Mouse (Mus musculus): ENCODE results near the gene Pola1.
"Not testable (repeated sequence)": the region's sequence is repeated elsewhere in the genome, so short reads cannot be mapped to it uniquely, and the experiment has no call there.

Pola1 gene

GRCm38 (mm10) chrX:93429738-93430260 lies 202.2 kb downstream of the Pola1 start:
- no peak for DNase-seq (ENCODE audit: extremely low spot score)

GRCm38 (mm10) chrX:93428956-93429737 lies 202.8 kb downstream of the Pola1 start:
- DNase-seq (ENCODE audit: extremely low spot score): peak; percentile 3

- not testable (repeated sequence) for DNase-seq (ENCODE audit: extremely low spot score)
Observed at GRCm38 (mm10) chrX:93400871-93401270, 231.1 kb downstream of the Pola1 start.

- DNase-seq (ENCODE audit: extremely low spot score): no peak
Observed at GRCm38 (mm10) chrX:93397089-93397488, 234.9 kb downstream of the Pola1 start.

GRCm38 (mm10) chrX:93377285-93377972 lies 254.5 kb downstream of the Pola1 start:
- DNase-seq (ENCODE audit: extremely low spot score): no peak

- no peak for DNase-seq (ENCODE audit: extremely low spot score)
Observed at GRCm38 (mm10) chrX:93373503-93373902, 258.5 kb downstream of the Pola1 start.

GRCm38 (mm10) chrX:93369708-93370107 lies 262.2 kb downstream of the Pola1 start:
- DNase-seq (ENCODE audit: extremely low spot score): no peak

GRCm38 (mm10) chrX:93368211-93368610 lies 263.7 kb downstream of the Pola1 start:
- no peak for DNase-seq (ENCODE audit: extremely low spot score)

GRCm38 (mm10) chrX:93321336-93321735 lies 310.6 kb downstream of the Pola1 start:
- no peak for DNase-seq (ENCODE audit: extremely low spot score)

- no peak for DNase-seq (ENCODE audit: extremely low spot score)
Observed at GRCm38 (mm10) chrX:93319979-93320378, 312.0 kb downstream of the Pola1 start.

- DNase-seq (ENCODE audit: extremely low spot score): no peak
Observed at GRCm38 (mm10) chrX:93317577-93317976, 314.4 kb downstream of the Pola1 start.

GRCm38 (mm10) chrX:93305780-93306179 lies 326.2 kb downstream of the Pola1 start:
- no peak for DNase-seq (ENCODE audit: extremely low spot score)

GRCm38 (mm10) chrX:93301798-93302197 lies 330.2 kb downstream of the Pola1 start:
- no peak for DNase-seq (ENCODE audit: extremely low spot score)

GRCm38 (mm10) chrX:93300183-93300815 lies 331.7 kb downstream of the Pola1 start:
- peak; percentile 15 for DNase-seq (ENCODE audit: extremely low spot score)

- no peak for DNase-seq (ENCODE audit: extremely low spot score)
Observed at GRCm38 (mm10) chrX:93299771-93300170, 332.2 kb downstream of the Pola1 start.

- DNase-seq (ENCODE audit: extremely low spot score): peak; percentile 14
Observed at GRCm38 (mm10) chrX:93299046-93299626, 332.8 kb downstream of the Pola1 start.

GRCm38 (mm10) chrX:93297001-93297441 lies 334.9 kb downstream of the Pola1 start:
- peak; percentile 29 for DNase-seq (ENCODE audit: extremely low spot score)

GRCm38 (mm10) chrX:93295819-93296218 lies 336.1 kb downstream of the Pola1 start:
- DNase-seq (ENCODE audit: extremely low spot score): no peak

- peak; percentile 8 for DNase-seq (ENCODE audit: extremely low spot score)
Observed at GRCm38 (mm10) chrX:93294736-93295490, 337.0 kb downstream of the Pola1 start.

GRCm38 (mm10) chrX:93292031-93292430 lies 339.9 kb downstream of the Pola1 start:
- DNase-seq (ENCODE audit: extremely low spot score): peak; percentile 6

GRCm38 (mm10) chrX:93289851-93290380 lies 342.0 kb downstream of the Pola1 start:
- no peak for DNase-seq (ENCODE audit: extremely low spot score)
